Mouse (Mus musculus): ENCODE data around the gene Scn5a. TPM values are rescaled to one million over a fixed set of nuclear protein-coding genes. Genes with fewer than 3 reads are reported as not detected.

The Scn5a gene
- polyA plus RNA-seq, 2 experiments, result 0.02 TPM; not detected in 1

DNA sequence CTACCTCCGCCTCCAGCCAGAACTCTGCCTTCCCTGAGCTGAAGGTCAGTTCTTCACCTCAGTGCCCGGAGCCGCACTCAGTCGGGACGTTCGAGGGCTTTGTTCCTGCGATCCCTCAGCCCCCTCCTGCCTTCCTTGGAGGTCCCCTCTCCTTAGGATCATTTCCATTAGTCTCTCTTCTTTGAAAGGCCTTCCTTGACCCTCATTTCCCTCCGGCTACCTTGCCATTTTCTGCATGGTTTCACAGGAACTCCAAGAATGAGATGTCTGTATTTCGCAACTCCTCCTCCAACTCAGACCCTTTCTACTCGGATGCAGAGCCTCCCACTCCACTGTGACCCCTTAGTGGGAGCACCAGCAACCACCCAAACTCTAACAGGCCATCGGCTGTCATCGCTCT, 31.3 kb downstream of the Scn5a start:
- H3K36me3 ChIP-seq (replicated peaks; ENCODE audit: control insufficient read depth, insufficient read depth, low read depth), result no peaks in the 10 kb centered on the region
- no peaks in the 10 kb centered on the region for H3K4me1 ChIP-seq (replicated peaks; ENCODE audit: control insufficient read depth in 2 of 2, insufficient read depth in 2 of 2, low read length in 1 of 2)
- 67% methylated on average over 12 of the region's 12 CpGs for WGBS (ENCODE audit: insufficient replicate concordance)
- H3K9ac ChIP-seq (replicated peaks), result no peak overlapping the region
- no peaks in the 10 kb centered on the region for H3K27me3 ChIP-seq (ENCODE audit: control insufficient read depth, insufficient read depth, low read length)
- DNase-seq (ENCODE audit: low read depth in 3 of 3, low spot score in 3 of 3) (no peak), ATAC-seq (ENCODE audit: insufficient read depth) (no peak)
- H3K27ac ChIP-seq, result no peak overlapping the region
- TF ChIP-seq EP300 (IDR thresholded peaks at IDR 0.05; ENCODE audit: low read depth) (no peak), CTCF (IDR thresholded peaks at IDR 0.05; ENCODE audit: low read depth) (no peak)
- H3K4me3 ChIP-seq (ENCODE audit: insufficient read depth in 1 of 2, low read depth in 2 of 2, low read length in 2 of 2), result no peak overlapping the region
- H3K4me2 ChIP-seq (ENCODE audit: low read depth), result no peak overlapping the region
- no peaks in the 10 kb centered on the region for H3K9me3 ChIP-seq (ENCODE audit: control insufficient read depth, low read length)

DNA sequence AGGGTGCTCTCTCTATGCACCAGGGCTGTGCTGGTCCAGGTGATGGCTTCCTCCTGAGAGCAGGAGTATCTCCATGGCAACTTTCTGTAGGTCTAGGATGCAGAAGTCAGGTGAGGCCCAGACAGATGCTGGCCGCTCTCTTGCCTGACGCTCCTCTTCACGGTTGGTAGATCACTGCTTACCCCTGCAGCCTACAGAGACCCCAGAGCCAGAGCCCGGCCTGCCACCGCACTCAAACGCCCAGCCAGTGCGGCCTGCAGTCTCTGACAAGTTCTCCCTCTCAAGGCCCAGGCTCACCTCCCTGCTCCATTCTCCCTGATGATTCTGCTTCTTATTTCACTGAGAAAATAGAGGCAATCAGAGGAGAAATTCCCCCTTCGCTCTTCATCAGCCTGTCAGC, 31.7 kb downstream of the Scn5a start:
- DNase-seq (ENCODE audit: low read depth in 3 of 3, low spot score in 3 of 3), result no peak
- ATAC-seq (ENCODE audit: insufficient read depth), result no peak
- Histone ChIP-seq H3K9ac (replicated peaks) (no peak overlapping the region), H3K9me3 (ENCODE audit: control insufficient read depth, low read length) (no peaks in the 10 kb centered on the region), H3K36me3 (replicated peaks; ENCODE audit: control insufficient read depth, insufficient read depth, low read depth) (no peaks in the 10 kb centered on the region), H3K27me3 (ENCODE audit: control insufficient read depth, insufficient read depth, low read length) (no peaks in the 10 kb centered on the region), H3K4me2 (ENCODE audit: low read depth) (no peak overlapping the region), H3K27ac (no peak overlapping the region), H3K4me3 (ENCODE audit: insufficient read depth in 1 of 2, low read depth in 2 of 2, low read length in 2 of 2) (no peak overlapping the region), H3K4me1 (replicated peaks; ENCODE audit: control insufficient read depth in 2 of 2, insufficient read depth in 2 of 2, low read length in 1 of 2) (no peaks in the 10 kb centered on the region)
- 68% methylated on average over 8 of the region's 8 CpGs for WGBS (ENCODE audit: insufficient replicate concordance)
- TF ChIP-seq CTCF (IDR thresholded peaks at IDR 0.05; ENCODE audit: low read depth) (no peak), EP300 (IDR thresholded peaks at IDR 0.05; ENCODE audit: low read depth) (no peak)

DNA sequence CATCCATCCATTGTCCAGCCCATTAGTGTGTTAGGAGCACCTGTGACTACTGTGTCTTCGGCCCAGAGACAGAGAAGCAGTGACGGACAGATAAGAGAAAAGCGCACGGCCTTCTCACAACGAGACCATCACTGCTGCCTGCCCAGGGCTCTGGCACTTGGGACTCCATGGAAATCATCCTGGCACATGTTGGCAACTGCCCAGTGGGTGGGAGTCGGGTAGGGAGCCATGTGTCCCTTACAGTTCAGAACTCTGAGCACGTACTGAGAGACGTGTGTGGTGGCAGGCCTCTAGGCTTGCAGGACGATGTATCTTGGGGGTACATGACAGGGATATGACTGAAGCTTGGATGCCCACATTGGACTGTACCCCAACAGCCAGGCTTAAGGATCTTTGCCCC, 38.1 kb downstream of the Scn5a start:
- H3K4me3 ChIP-seq (ENCODE audit: insufficient read depth in 1 of 2, low read depth in 2 of 2, low read length in 2 of 2), result no peak overlapping the region
- no peaks in the 10 kb centered on the region for H3K9me3 ChIP-seq (ENCODE audit: control insufficient read depth, low read length)
- no peak for DNase-seq (ENCODE audit: low read depth in 3 of 3, low spot score in 3 of 3)
- WGBS (ENCODE audit: insufficient replicate concordance), result 70% methylated on average over 9 of the region's 9 CpGs
- no peak overlapping the region for H3K9ac ChIP-seq (replicated peaks)
- TF ChIP-seq EP300 (IDR thresholded peaks at IDR 0.05; ENCODE audit: low read depth), result no peak
- TF ChIP-seq CTCF (IDR thresholded peaks at IDR 0.05; ENCODE audit: low read depth), result no peak
- ATAC-seq (ENCODE audit: insufficient read depth), result no peak
- no peaks in the 10 kb centered on the region for H3K27me3 ChIP-seq (ENCODE audit: control insufficient read depth, insufficient read depth, low read length)
- no peak overlapping the region for H3K27ac ChIP-seq
- no peak overlapping the region for H3K4me2 ChIP-seq (ENCODE audit: low read depth)
- H3K4me1 ChIP-seq (replicated peaks; ENCODE audit: control insufficient read depth in 2 of 2, insufficient read depth in 2 of 2, low read length in 1 of 2), result no peaks in the 10 kb centered on the region
- H3K36me3 ChIP-seq (replicated peaks; ENCODE audit: control insufficient read depth, insufficient read depth, low read depth), result no peaks in the 10 kb centered on the region

DNA sequence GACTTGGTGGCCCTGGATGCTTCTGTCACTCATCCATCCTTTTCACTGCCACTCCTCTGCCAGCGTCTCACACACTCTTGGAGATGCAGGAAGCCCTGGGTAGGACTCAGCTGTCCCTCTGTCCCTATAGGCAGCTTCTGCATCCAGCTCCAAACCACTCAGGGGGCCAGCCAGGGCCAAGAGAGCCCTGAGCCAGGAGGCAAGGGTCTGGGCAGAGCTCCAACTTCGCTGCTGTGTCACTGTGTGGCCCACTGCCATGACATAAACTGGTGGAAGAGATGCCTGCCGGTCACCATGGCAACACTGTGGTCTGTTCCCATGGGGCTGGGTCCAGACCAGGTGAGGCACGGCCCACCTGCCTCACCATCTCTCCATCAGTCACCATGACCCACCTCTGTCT, 41.0 kb downstream of the Scn5a start:
- H3K4me1 ChIP-seq (replicated peaks; ENCODE audit: control insufficient read depth in 2 of 2, insufficient read depth in 2 of 2, low read length in 1 of 2), result no peaks in the 10 kb centered on the region
- H3K27ac ChIP-seq, result no peak overlapping the region
- H3K4me3 ChIP-seq (ENCODE audit: insufficient read depth in 1 of 2, low read depth in 2 of 2, low read length in 2 of 2), result no peak overlapping the region
- ATAC-seq (ENCODE audit: insufficient read depth) (no peak), DNase-seq (ENCODE audit: low read depth in 3 of 3, low spot score in 3 of 3) (no peak)
- 51% methylated on average over 4 of the region's 4 CpGs for WGBS (ENCODE audit: insufficient replicate concordance)
- no peaks in the 10 kb centered on the region for H3K27me3 ChIP-seq (ENCODE audit: control insufficient read depth, insufficient read depth, low read length)
- H3K4me2 ChIP-seq (ENCODE audit: low read depth), result no peak overlapping the region
- no peaks in the 10 kb centered on the region for H3K36me3 ChIP-seq (replicated peaks; ENCODE audit: control insufficient read depth, insufficient read depth, low read depth)
- no peaks in the 10 kb centered on the region for H3K9me3 ChIP-seq (ENCODE audit: control insufficient read depth, low read length)
- TF ChIP-seq EP300 (IDR thresholded peaks at IDR 0.05; ENCODE audit: low read depth), result no peak
- no peak for TF ChIP-seq CTCF (IDR thresholded peaks at IDR 0.05; ENCODE audit: low read depth)
- H3K9ac ChIP-seq (replicated peaks), result no peak overlapping the region

DNA sequence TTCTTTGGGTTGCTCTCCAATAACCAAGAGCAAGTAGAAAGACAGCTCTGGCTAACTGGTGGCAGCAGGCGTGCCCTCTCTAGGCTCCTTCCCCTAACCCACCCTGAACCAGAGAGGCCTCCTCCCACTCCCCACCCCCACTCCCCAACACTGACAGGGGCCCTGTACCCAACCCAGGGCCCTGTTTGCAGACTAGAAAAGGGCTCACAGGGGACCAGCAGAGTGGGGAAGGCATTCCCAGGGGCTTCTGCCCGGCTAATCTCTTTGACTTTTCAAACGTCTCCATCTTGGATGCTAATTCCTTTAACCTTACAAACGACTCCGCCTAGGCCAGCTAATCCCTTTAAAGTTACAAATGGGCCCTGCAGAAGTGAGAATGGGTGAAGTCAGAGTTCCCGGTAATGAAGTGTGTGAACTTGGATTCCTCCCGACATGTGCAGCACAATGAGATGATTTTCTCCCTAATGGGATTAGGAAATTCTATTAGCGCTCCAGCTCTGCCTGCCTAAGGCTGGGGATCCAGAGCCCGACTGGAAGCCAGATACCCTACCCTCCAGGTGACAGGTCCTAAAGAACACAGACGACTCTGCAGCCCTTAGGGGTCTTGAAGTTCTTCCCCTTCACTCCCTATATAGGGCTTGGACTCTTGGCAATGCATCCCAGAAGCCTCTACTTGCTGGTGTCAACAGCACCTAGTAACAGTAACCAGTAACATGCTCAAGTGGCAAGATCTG, 47.0 kb downstream of the Scn5a start:
- H3K36me3 ChIP-seq (replicated peaks; ENCODE audit: control insufficient read depth, insufficient read depth, low read depth), result no peaks in the 10 kb centered on the region
- no peaks in the 10 kb centered on the region for H3K4me1 ChIP-seq (replicated peaks; ENCODE audit: control insufficient read depth in 2 of 2, insufficient read depth in 2 of 2, low read length in 1 of 2)
- WGBS (ENCODE audit: insufficient replicate concordance), result 20% methylated on average over 10 of the region's 10 CpGs
- no peak overlapping the region for H3K4me2 ChIP-seq (ENCODE audit: low read depth)
- no peaks in the 10 kb centered on the region for H3K9me3 ChIP-seq (ENCODE audit: control insufficient read depth, low read length)
- no peak overlapping the region for H3K4me3 ChIP-seq (ENCODE audit: insufficient read depth in 1 of 2, low read depth in 2 of 2, low read length in 2 of 2)
- TF ChIP-seq EP300 (IDR thresholded peaks at IDR 0.05; ENCODE audit: low read depth), result no peak
- no peak overlapping the region for H3K9ac ChIP-seq (replicated peaks)
- ATAC-seq (ENCODE audit: insufficient read depth) (no peak), DNase-seq (ENCODE audit: low read depth in 3 of 3, low spot score in 3 of 3) (no peak)
- peaks cover 3% of the 10 kb centered on the region; the same call in 1 of the 2 replicates for H3K27me3 ChIP-seq (ENCODE audit: control insufficient read depth, insufficient read depth, low read length)
- H3K27ac ChIP-seq, result no peak overlapping the region

All from liver, embryonic 14.5 days (tissue).